Mouse (Mus musculus) heart, embryonic 11.5 days (tissue): ENCODE results near the gene Gm20715. TPM values are rescaled to one million over a fixed set of nuclear protein-coding genes. Genes with fewer than 3 reads are reported as not detected.

Experiments used
- ATAC-seq: fragments of 200-750 bp; cut with Nextera tagmentation; replicated peaks from 2 replicates; pipeline ENCODE4 v1.8.0; 2017; ENCODE audit warnings: moderate library complexity; ENCODE audit not compliant: insufficient number of reproducible peaks, low FRiP score, low TSS enrichment
- H3K27ac ChIP-seq: fragments of 300-500 bp; sonication (generic); 2 replicates; pipeline ENCODE4 v1.5.1; 2014; ENCODE audit warnings: mild to moderate bottlenecking, low read depth, low read length
- H3K27me3 ChIP-seq: fragments of 300-500 bp; sonication (generic); 2 replicates; pipeline ENCODE4 v1.6.1; 2014; ENCODE audit warnings: mild to moderate bottlenecking, low read length, mixed read lengths; ENCODE audit not compliant: control insufficient read depth, insufficient read depth
- H3K36me3 ChIP-seq: fragments of 300-500 bp; sonication (generic); 2 replicates; pipeline ENCODE4 v1.6.1; 2014; ENCODE audit warnings: mild to moderate bottlenecking, low read length, moderate library complexity, mixed read lengths; ENCODE audit not compliant: control insufficient read depth, insufficient read depth
- H3K4me1 ChIP-seq: fragments of 300-500 bp; sonication (generic); 2 replicates; pipeline ENCODE4 v1.6.1; 2014; ENCODE audit warnings: low read length; ENCODE audit not compliant: control insufficient read depth, insufficient read depth
- H3K4me2 ChIP-seq: fragments of 300-500 bp; sonication (generic); 2 replicates; pipeline ENCODE4 v1.6.1; 2014; ENCODE audit warnings: mild to moderate bottlenecking, moderate library complexity
- H3K4me3 ChIP-seq: fragments of 300-500 bp; sonication (generic); 2 replicates; pipeline ENCODE4 v1.5.1; 2014; ENCODE audit warnings: low read depth, low read length
- H3K9ac ChIP-seq: fragments of 300-500 bp; sonication (generic); 2 replicates; pipeline ENCODE4 v1.6.1; 2014; ENCODE audit warnings: mild to moderate bottlenecking, low read depth, low read length, moderate library complexity
- H3K9me3 ChIP-seq: fragments of 300-500 bp; sonication (generic); replicated peaks from 2 replicates; pipeline ENCODE4 v1.6.1; 2016; ENCODE audit warnings: low read length; ENCODE audit not compliant: control insufficient read depth
- whole genome bisulfite sequencing: fragments of 180-500 bp; shearing (Covaris S2); extraction: QIAGEN DNeasy Blood & Tissue Kit; methylation state at CpG from one replicate; pipeline ENCODE4 v1.1.7; 2014; ENCODE audit not compliant: insufficient replicate concordance; 5-methylcytosine and 5-hydroxymethylcytosine counted together
- polyA plus RNA-seq: library from polyadenylated mRNA; unstranded; fragments of >200 nt; fragmentation: Nextera tagmentation; extraction: Ambion mirVana; gene quantifications from 2 replicates; pipeline ENCODE4 v1.2.1, GENCODE M21; 2014

The Gm20715 gene
- polyA plus RNA-seq, 1 experiment from 2014 or later, result not detected

DNA sequence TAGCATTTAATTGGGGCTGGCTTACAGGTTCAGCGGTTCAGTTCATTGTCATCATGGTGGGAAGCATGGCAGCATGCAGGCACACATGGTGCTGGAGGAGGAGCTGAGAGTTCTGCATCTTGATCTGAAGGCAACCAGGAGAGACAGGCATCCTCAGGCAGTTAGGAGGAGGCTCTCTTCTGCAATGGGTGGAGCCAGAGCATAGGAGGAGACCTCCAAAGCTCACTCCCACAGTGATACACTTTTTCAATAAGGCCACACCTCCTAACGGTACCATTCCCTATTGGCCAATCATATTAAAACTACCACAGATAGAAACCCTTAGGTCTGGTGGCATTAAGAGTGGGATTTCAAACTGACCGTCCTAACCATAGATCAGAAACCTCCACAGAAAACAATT is 40.6 kb upstream of the Gm20715 start:
- Histone ChIP-seq H3K4me2 (no peak overlapping the region), H3K9ac (no peak overlapping the region), H3K4me3 (no peak overlapping the region), H3K36me3 (no peaks in the 10 kb centered on the region), H3K9me3 (no peaks in the 10 kb centered on the region), H3K4me1 (no peaks in the 10 kb centered on the region), H3K27me3 (no peaks in the 10 kb centered on the region), H3K27ac (no peak overlapping the region)
- WGBS, result 74% methylated on average over 3 of the region's 3 CpGs
- no peak for ATAC-seq

- Histone ChIP-seq H3K4me3 (no peak overlapping the region), H3K27ac (no peak overlapping the region), H3K27me3 (no peaks in the 10 kb centered on the region), H3K9ac (no peak overlapping the region), H3K4me2 (no peak overlapping the region), H3K4me1 (no peaks in the 10 kb centered on the region), H3K36me3 (no peaks in the 10 kb centered on the region), H3K9me3 (no peaks in the 10 kb centered on the region)
- WGBS, result 80% methylated on average over 3 of the region's 3 CpGs
- no peak for ATAC-seq
These were observed 37.1 kb upstream of the Gm20715 start for GRCm38 (mm10) chr7:6372993-6373392.

- Histone ChIP-seq H3K36me3 (no peaks in the 10 kb centered on the region), H3K4me1 (peaks cover under 1% of the 10 kb centered on the region; the same call in 1 of the 2 replicates), H3K27ac (no peak overlapping the region), H3K4me2 (no peak overlapping the region), H3K4me3 (no peak overlapping the region), H3K9ac (no peak overlapping the region), H3K9me3 (no peaks in the 10 kb centered on the region), H3K27me3 (no peaks in the 10 kb centered on the region)
- no peak for ATAC-seq
- 82% methylated on average over 8 of the region's 8 CpGs for WGBS
These were observed 31.6 kb upstream of the Gm20715 start for GRCm38 (mm10) chr7:6378441-6378840.

DNA sequence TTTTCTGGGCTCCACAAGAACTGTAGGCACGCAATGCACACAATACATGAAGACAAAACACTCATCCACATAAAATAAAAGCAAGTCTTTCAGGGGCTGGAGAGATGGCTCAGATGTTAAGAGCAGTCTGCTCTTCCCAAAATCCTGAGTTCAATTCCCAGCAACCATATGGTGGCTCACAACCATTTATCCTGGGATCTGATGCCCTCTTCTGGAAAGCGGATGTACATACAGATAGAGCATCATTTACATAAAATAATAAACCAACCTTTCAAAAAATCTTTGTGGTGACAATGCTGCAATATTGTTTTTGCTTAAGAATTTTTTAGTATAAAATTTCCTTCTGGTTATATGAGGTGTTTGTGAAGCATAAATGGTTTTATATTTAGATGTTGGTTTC is 28.6 kb upstream of the Gm20715 start:
- H3K27me3 ChIP-seq, result no peaks in the 10 kb centered on the region
- H3K36me3 ChIP-seq, result no peaks in the 10 kb centered on the region

DNA sequence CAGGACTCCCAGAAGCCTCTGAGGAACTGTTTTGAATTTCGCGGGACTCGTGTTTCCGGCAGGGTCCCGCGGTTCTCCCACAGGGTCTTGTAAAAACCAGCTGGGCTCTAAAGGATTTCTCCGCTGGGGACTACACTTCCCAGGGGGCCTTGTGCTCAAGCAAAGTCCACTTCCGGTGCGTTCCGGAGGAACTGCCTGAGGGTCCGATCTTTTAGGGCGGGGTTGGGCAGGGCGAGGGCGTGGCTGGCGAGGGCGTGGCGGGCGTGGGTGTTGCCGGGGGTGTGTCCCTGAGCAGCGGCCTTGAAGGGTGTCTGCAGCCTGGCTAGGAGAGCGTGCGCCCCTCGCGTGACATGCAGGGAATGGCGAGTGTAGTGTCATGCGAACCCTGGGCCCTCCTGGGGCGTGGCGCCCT is 27.0 kb upstream of the Gm20715 start, which contains the start of gene Zfp28:
Gene Zfp28 (plus strand): TSS at position 252 of the 412 bp plus-strand sequence.
- H3K27me3 ChIP-seq, result no peaks in the 10 kb centered on the region
- 0% methylated on average over 28 of the region's 28 CpGs for WGBS
- H3K4me3 ChIP-seq, result peak within 1 kb of the TSS; percentile 66
- H3K4me1 ChIP-seq, result peaks cover 5% of the 10 kb centered on the region
- H3K9ac ChIP-seq, result peak within 1 kb of the TSS; percentile 83
- ATAC-seq, result peak; percentile 98
- peak within 1 kb of the TSS; percentile 87 for H3K4me2 ChIP-seq
- H3K27ac ChIP-seq, result no peak within 1 kb of the TSS
- no peaks in the 10 kb centered on the region for H3K9me3 ChIP-seq
- H3K36me3 ChIP-seq, result no peaks in the 10 kb centered on the region

More for the DNA sequence above, 28.6 kb upstream of the Gm20715 start:
- Histone ChIP-seq H3K4me1 (peaks cover 5% of the 10 kb centered on the region), H3K27ac (no peak overlapping the region), H3K9me3 (no peaks in the 10 kb centered on the region), H3K4me3 (no peak overlapping the region), H3K9ac (no peak overlapping the region), H3K4me2 (no peak overlapping the region)
- 74% methylated on average over 2 of the region's 2 CpGs for WGBS
- no peak for ATAC-seq

- no peak for ATAC-seq
- Histone ChIP-seq H3K4me1 (peaks cover 5% of the 10 kb centered on the region), H3K9ac (peak overlapping the region; percentile 83; the same call in 1 of the 2 replicates), H3K4me2 (peak overlapping the region; percentile 87), H3K9me3 (no peaks in the 10 kb centered on the region), H3K36me3 (no peaks in the 10 kb centered on the region), H3K4me3 (peak overlapping the region; percentile 66), H3K27ac (no peak overlapping the region), H3K27me3 (no peaks in the 10 kb centered on the region)
- WGBS, result 48% methylated on average over 8 of the region's 8 CpGs
These were observed 26.1 kb upstream of the Gm20715 start for GRCm38 (mm10) chr7:6384011-6384410.

GRCm38 (mm10) chr7:6386995-6387394 is 23.1 kb upstream of the Gm20715 start:
- no peak overlapping the region for H3K27ac ChIP-seq
- H3K27me3 ChIP-seq, result no peaks in the 10 kb centered on the region
- ATAC-seq, result no peak
- no peak overlapping the region for H3K9ac ChIP-seq
- peaks cover 9% of the 10 kb centered on the region; the same call in 1 of the 2 replicates for H3K36me3 ChIP-seq
- H3K9me3 ChIP-seq, result no peaks in the 10 kb centered on the region
- WGBS, result 86% methylated on average over 8 of the region's 8 CpGs
- no peak overlapping the region for H3K4me2 ChIP-seq
- H3K4me1 ChIP-seq, result peaks cover 5% of the 10 kb centered on the region
- no peak overlapping the region for H3K4me3 ChIP-seq

- H3K27ac ChIP-seq, result no peak overlapping the region
- ATAC-seq, result no peak
- no peak overlapping the region for H3K9ac ChIP-seq
- H3K9me3 ChIP-seq, result no peaks in the 10 kb centered on the region
- no peak overlapping the region for H3K4me2 ChIP-seq
- peaks cover under 1% of the 10 kb centered on the region; the same call in 1 of the 2 replicates for H3K4me1 ChIP-seq
- H3K36me3 ChIP-seq, result peaks cover 22% of the 10 kb centered on the region
- no peaks in the 10 kb centered on the region for H3K27me3 ChIP-seq
- no peak overlapping the region for H3K4me3 ChIP-seq
- 80% methylated on average over 5 of the region's 5 CpGs for WGBS
These were observed 21.1 kb upstream of the Gm20715 start for GRCm38 (mm10) chr7:6388971-6389370.

- WGBS, result 69% methylated on average over 5 of the region's 5 CpGs
- Histone ChIP-seq H3K27ac (no peak overlapping the region), H3K36me3 (peaks cover 26% of the 10 kb centered on the region)
These were observed 20.6 kb upstream of the Gm20715 start for GRCm38 (mm10) chr7:6389449-6389848.

More at GRCm38 (mm10) chr7:6389449-6389848, 20.6 kb upstream of the Gm20715 start:
- Histone ChIP-seq H3K4me2 (no peak overlapping the region), H3K9me3 (no peaks in the 10 kb centered on the region), H3K4me3 (no peak overlapping the region), H3K9ac (no peak overlapping the region), H3K4me1 (no peaks in the 10 kb centered on the region), H3K27me3 (no peaks in the 10 kb centered on the region)
- no peak for ATAC-seq
